Mouse (Mus musculus) spleen, adult 2 months (tissue): ENCODE results near the gene Pex3. TPM values are rescaled to one million over a fixed set of nuclear protein-coding genes. Genes with fewer than 3 reads are reported as not detected.
A peak's percentile ranks its signal among the peaks of the same experiment; 100 is the strongest.

Experiments used
- DNase-seq, 2 experiments: peaks; one replicate each; pipeline versions ENCODE4 v3.0.0 to v3.0.0-alpha.2; 2012 to 2021; ENCODE audit warnings: low spot score in 2 of 2, low read depth in 1 of 2
- H3K27ac ChIP-seq: fragments of 200-500 bp; 2 replicates; pipeline ENCODE4 v1.5.1; 2012; ENCODE audit warnings: low read length, inconsistent platforms; ENCODE audit not compliant: insufficient read depth
- H3K27me3 ChIP-seq: fragments of 200-500 bp; 2 replicates; pipeline ENCODE4 v1.6.1; 2012; ENCODE audit warnings: mild to moderate bottlenecking, moderate library complexity, low read length, inconsistent platforms; ENCODE audit not compliant: control insufficient read depth, insufficient read depth
- H3K36me3 ChIP-seq: fragments of 200-500 bp; 2 replicates; pipeline ENCODE4 v1.6.1; 2012; ENCODE audit warnings: mild to moderate bottlenecking, low read length, inconsistent platforms; ENCODE audit not compliant: control insufficient read depth, insufficient read depth
- H3K4me1 ChIP-seq: fragments of 200-500 bp; 2 replicates; pipeline ENCODE4 v1.6.1; 2011; ENCODE audit warnings: inconsistent platforms; ENCODE audit not compliant: control insufficient read depth, insufficient read depth, insufficient read length
- H3K4me3 ChIP-seq: fragments of 200-500 bp; 2 replicates; pipeline ENCODE4 v1.5.1; 2011; ENCODE audit warnings: mild to moderate bottlenecking, inconsistent platforms; ENCODE audit not compliant: insufficient read depth, insufficient read length; ENCODE audit errors: extremely low read depth
- CTCF ChIP-seq: fragments of 200-500 bp; IDR thresholded peaks from 2 replicates; pipeline ENCODE4 v1.5.1; 2011; ENCODE audit warnings: mild to moderate bottlenecking, inconsistent platforms; ENCODE audit not compliant: insufficient read depth, insufficient read length, insufficient replicate concordance; ENCODE audit errors: extremely low read depth
- POLR2A ChIP-seq: fragments of 200-500 bp; IDR thresholded peaks from 2 replicates; pipeline ENCODE4 v1.6.1; 2011; ENCODE audit warnings: low read depth, low read length, inconsistent platforms
- WGBS: fragments of 180-500 bp; shearing (Covaris S2); methylation state at CpG from one replicate; pipeline ENCODE4 v1.1.7; 2018; 5-methylcytosine and 5-hydroxymethylcytosine counted together
- polyA plus RNA-seq: library from polyadenylated mRNA; depleted of rRNA; stranded (reverse); fragments of >200 nt; gene quantifications from 2 replicates; pipeline ENCODE4 v1.2.3, GENCODE M21; 2012

Pex3 gene
- polyA plus RNA-seq, 1 experiment: 3.0 TPM

DNA sequence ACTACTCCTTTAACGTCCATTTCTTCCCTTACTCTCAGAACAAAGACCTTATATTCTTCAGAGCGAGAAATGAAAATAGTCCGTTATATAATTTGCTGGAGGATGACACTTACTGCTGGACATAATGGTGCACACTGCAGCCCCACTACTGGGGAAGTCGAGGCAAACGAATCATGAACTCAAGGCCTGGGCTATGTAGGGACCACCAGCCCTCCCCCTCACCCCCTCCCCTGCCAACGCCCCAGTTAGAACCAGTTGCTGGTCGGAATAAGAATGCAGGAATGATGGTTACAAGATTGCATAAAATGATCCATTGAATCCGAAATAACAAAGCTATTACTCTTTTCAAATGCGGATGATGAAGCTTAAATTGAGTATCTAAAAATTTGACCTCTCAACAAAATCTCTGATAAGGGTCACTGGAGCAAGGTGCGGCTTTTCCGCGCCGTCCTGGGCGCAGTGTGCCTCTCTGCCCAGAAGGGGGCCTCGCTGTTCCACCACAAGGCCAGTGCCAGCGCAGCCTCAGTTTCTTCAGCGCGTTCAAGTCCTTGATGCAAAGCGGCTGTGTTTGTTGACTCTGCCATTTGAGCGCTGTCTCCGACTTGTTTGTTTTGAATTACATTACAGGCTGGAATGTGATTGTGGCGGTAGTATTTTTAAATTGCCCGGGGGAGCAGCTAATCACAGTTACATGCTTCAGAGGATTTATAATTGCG is 11.6 kb upstream of the Pex3 start:
- no peak overlapping the region for H3K27ac ChIP-seq
- DNase-seq: peak in 1 of 2 experiments; percentile 34
- no peak overlapping the region for H3K4me3 ChIP-seq
- peaks cover 14% of the 10 kb centered on the region for H3K36me3 ChIP-seq
- H3K4me1 ChIP-seq: no peaks in the 10 kb centered on the region
- 34% methylated on average over 24 of the region's 24 CpGs for WGBS
- no peaks in the 10 kb centered on the region for H3K27me3 ChIP-seq
- TF ChIP-seq POLR2A (no peak), CTCF (peak; percentile 93)

DNA sequence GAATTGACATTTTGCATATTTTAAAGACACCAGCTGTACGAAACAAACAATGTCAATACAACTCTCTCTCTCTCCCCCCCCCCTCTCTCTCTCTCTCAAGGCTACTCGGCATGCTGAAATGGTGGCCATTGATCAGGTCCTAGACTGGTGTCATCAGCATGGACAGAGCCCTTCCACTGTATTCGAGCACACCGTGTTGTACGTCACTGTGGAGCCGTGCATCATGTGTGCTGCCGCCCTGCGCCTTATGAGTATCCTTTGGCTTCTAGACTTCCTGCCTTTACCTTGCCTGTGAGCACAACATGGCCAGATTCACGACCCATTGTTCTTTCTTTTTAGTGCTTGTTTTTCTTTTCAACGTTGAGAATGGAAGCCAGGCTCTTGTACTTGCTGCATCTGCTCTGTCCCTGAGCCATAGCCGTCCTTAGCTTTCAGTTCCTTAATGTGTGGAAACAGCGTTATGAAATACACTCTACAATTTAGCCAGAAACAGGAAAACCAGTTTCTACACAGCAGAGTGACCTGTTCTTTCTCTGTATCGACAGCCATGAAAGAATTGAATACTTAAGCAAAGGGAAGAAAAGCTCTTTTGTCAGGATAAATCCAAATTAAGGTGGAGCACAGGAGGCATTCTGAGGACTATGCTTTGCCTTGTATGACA is 7.2 kb upstream of the Pex3 start:
- TF ChIP-seq POLR2A (no peak), CTCF (no peak)
- Histone ChIP-seq H3K4me3 (no peak overlapping the region), H3K36me3 (peaks cover 15% of the 10 kb centered on the region), H3K27ac (no peak overlapping the region), H3K27me3 (no peaks in the 10 kb centered on the region), H3K4me1 (no peaks in the 10 kb centered on the region)
- 78% methylated on average over 13 of the region's 13 CpGs for WGBS
- no peak for DNase-seq

DNA sequence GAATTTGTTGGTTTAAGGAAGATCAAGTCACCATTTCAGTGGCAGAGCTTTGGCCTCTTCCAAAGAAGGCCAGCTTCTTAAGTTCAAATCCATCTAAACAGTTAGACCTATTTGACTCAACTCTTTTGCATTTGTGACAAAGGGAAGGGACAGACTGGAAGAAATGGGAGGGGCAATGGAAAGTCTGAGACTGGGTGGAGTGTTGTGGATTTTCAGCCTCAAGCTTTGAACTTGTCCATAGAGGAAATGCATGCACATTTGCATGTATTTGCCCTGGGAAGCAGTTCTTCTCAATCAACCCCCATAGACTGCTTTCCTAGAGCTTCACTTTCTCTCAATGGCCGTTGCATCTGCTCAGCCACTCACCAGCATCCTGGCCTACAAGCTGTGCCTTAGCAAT is 1.4 kb upstream of the Pex3 start:
- no peak overlapping the region for H3K4me3 ChIP-seq
- TF ChIP-seq CTCF: no peak
- no peak for TF ChIP-seq POLR2A
- no peak for DNase-seq
- H3K4me1 ChIP-seq: no peaks in the 10 kb centered on the region
- peaks cover 2% of the 10 kb centered on the region; the same call in 1 of the 2 replicates for H3K36me3 ChIP-seq
- WGBS: 90% methylated on average over 1 of the region's 1 CpGs
- no peaks in the 10 kb centered on the region for H3K27me3 ChIP-seq
- H3K27ac ChIP-seq: no peak overlapping the region

DNA sequence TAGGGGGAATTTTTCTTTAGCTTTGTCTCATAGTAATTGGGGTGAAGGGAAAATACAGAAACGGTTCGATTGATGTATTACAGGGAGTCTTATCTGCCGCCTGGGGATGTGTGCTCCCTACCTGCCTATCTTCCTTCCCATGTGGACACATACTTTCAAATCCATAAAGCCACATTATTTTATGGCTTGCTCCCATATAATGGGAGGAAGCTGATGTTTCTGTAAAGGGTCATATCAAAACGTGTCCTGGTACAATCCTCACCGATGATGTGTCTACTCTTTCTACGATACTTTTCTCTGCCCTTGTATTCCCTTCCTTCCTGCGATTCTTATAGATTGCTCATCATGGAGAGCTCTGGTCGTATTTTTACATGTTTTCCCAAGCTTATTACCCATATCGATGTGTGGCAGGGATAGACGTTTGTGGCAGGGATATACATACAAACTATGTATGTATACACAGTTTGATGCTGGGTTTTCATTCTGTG is 600 bp upstream of the Pex3 start:
- WGBS: 18% methylated on average over 10 of the region's 10 CpGs
- H3K4me1 ChIP-seq: no peaks in the 10 kb centered on the region
- no peak overlapping the region for H3K27ac ChIP-seq
- peaks cover 2% of the 10 kb centered on the region; the same call in 1 of the 2 replicates for H3K36me3 ChIP-seq
- TF ChIP-seq CTCF (no peak), POLR2A (no peak)
- no peaks in the 10 kb centered on the region for H3K27me3 ChIP-seq
- peak overlapping the region; percentile 89 for H3K4me3 ChIP-seq
- DNase-seq: no peak

DNA sequence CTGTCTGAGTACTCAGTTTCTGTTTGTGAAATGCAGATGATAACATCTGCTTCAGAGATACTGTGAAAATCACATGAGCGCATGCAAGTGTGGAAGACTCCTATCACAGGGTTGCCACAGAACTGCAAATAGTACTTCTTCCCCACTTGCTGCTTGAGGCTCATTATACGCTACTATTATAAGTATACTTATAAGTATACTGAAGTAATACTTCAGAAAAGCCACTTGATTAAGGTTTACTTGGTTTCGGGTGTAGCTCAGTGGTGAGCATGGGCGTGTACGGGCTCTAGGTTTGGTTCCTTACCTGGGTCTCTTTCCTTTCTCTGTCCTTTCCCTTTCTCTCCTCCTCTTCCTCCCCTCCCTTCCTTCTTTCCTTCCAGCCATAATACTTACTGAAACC is 11.2 kb downstream of the Pex3 start:
- TF ChIP-seq POLR2A: no peak
- no peak for TF ChIP-seq CTCF
- Histone ChIP-seq H3K27me3 (no peaks in the 10 kb centered on the region), H3K27ac (no peak overlapping the region), H3K4me1 (no peaks in the 10 kb centered on the region; the same call in 1 of the 2 replicates), H3K4me3 (no peak overlapping the region), H3K36me3 (peaks cover 11% of the 10 kb centered on the region; the same call in 1 of the 2 replicates)
- WGBS: 95% methylated on average over 5 of the region's 5 CpGs
- DNase-seq: no peak

DNA sequence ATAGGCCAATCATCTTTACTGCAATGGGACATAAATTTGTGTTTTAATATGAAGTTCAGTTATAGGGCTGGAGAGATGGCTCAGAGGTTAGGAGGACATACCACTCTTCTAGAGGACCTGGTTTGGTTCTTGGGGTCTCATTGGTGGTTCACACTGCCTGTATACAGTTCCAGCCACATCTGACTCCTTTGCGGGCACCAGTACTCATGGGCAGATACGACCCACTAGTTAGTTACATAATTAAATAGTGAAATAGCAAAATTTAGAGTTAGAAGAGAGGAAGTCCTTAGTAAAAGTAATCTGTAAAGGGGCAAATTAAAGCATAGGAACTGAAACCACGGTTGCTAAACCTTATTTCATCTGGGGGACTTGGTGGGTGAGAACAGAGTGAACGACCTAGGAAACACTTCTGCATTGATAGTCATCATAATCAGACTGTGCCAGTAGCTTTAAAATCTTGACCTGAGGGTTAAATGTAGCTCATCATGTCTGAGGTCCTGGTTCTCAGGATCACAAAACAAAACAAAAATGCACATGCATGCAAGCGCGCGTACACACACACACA is 13.1 kb downstream of the Pex3 start:
- no peaks in the 10 kb centered on the region for H3K27me3 ChIP-seq
- no peak for DNase-seq
- TF ChIP-seq POLR2A: no peak
- no peak for TF ChIP-seq CTCF
- H3K36me3 ChIP-seq: peaks cover 15% of the 10 kb centered on the region
- no peak overlapping the region for H3K27ac ChIP-seq
- no peaks in the 10 kb centered on the region; the same call in 1 of the 2 replicates for H3K4me1 ChIP-seq
- 77% methylated on average over 7 of the region's 7 CpGs for WGBS
- no peak overlapping the region for H3K4me3 ChIP-seq
